Mouse (Mus musculus): ENCODE data around the gene Lmf1. TPM values are rescaled to one million over a fixed set of nuclear protein-coding genes. Genes with fewer than 3 reads are reported as not detected.

Gene Lmf1
- polyA plus RNA-seq, 1 experiment from 2014 or later, result 34.9 TPM

DNA sequence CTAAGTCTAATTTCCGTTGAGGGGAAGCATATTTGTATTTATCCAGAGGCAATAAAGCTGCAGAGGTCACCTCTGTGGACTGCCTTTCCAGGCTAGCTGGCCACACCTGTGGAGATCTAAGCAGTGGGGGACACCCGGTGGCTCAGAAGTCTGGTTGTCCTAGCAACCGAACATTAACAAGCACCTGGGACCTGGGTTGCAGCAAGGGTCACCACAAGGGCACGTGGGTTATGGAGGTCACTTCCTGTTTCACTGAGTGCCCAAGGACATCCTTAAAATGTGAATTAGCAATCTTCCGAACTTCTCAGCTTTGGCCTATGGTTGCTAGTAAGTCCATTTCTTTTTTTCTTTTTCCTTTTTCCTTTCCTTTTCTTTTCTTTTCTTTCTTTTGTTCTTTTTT lies 25.3 kb downstream of the Lmf1 start:
- Histone ChIP-seq H3K4me1 (ENCODE audit: control insufficient read depth, insufficient read depth, low read length) (peaks cover 27% of the 10 kb centered on the region), H3K9me3 (replicated peaks; ENCODE audit: control insufficient read depth, low read length) (no peaks in the 10 kb centered on the region), H3K27me3 (ENCODE audit: control insufficient read depth, insufficient read depth, low read length) (no peaks in the 10 kb centered on the region), H3K9ac (ENCODE audit: low read depth, low read length) (no peak overlapping the region), H3K4me3 (ENCODE audit: low read depth, low read length) (no peak overlapping the region), H3K4me2 (no peak overlapping the region), H3K27ac (ENCODE audit: low read depth, low read length) (no peak overlapping the region), H3K36me3 (ENCODE audit: control insufficient read depth, insufficient read depth, low read length) (no peaks in the 10 kb centered on the region)
- ATAC-seq (replicated peaks; ENCODE audit: insufficient number of reproducible peaks, low FRiP score, low TSS enrichment), result no peak
- 62% methylated on average over 5 of the region's 5 CpGs for WGBS (ENCODE audit: insufficient replicate concordance)

DNA sequence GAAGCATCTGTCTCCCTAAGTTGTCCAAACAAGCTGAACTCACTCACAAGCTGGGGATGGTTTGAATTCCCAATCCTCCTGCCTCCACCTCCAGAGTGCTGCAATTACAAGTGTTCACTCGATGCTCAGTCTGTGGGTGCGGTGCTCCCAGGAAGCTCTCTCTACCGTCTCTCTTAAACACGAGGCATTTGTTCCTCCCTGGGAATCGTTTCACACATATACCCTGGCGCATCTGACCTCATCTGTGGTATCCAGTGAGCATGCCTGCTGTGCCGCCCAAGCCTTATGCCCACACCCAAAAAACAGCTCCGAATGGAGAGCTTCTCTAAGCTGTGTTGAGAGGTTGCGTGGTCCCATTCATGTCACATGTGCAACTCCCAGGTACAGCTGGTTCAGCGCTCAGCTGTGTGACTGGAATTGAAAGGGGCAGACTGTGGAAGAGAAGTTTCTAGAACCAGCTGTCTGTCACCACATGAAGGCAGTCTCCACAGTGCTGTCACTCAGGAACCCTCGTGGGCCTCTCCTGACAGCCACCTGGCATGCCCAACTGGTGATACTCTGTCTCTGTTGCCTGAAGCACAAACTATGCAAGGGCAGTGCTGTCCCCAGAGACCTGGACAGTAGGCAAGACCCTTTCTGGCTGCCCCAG lies 29.4 kb downstream of the Lmf1 start:
- Histone ChIP-seq H3K36me3 (ENCODE audit: control insufficient read depth, insufficient read depth, low read length) (no peaks in the 10 kb centered on the region), H3K4me2 (no peak overlapping the region), H3K9ac (ENCODE audit: low read depth, low read length) (no peak overlapping the region), H3K4me1 (ENCODE audit: control insufficient read depth, insufficient read depth, low read length) (peaks cover 38% of the 10 kb centered on the region), H3K4me3 (ENCODE audit: low read depth, low read length) (no peak overlapping the region), H3K27me3 (ENCODE audit: control insufficient read depth, insufficient read depth, low read length) (no peaks in the 10 kb centered on the region), H3K9me3 (replicated peaks; ENCODE audit: control insufficient read depth, low read length) (no peaks in the 10 kb centered on the region), H3K27ac (ENCODE audit: low read depth, low read length) (no peak overlapping the region)
- no peak for ATAC-seq (replicated peaks; ENCODE audit: insufficient number of reproducible peaks, low FRiP score, low TSS enrichment)
- WGBS (ENCODE audit: insufficient replicate concordance), result 86% methylated on average over 11 of the region's 11 CpGs

DNA sequence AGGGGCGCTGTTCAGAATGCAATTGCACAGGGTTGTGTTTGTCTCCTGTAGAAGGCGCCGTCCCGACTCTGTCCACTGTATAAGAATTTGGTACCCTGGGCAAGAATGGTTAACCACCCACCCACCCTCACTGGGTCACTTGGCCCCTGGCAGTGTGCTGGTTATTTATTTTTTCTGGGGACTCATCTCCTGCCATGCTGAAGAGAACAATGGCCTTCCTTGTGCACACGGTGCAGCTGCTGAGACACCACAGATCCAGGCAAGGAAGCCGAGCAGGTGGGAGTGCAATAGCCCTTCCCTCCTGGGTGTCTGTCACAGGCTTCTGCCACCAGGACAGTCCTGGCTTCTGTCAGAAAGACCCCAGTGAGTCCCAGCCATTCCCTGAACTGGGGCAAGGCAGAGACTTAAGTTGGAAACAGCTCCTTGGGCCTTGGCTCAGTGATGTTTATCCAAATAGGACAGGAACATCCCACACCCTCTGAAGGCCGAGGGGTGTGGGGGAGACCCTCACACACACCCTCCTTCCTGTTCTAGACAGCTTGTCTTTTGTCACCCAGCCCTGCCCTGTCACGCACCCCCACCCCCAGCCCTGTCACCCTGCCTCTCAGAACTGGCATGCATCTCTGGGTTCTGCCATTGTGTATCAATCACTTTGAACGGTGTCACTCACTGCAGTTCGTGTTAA lies 30.1 kb downstream of the Lmf1 start:
- Histone ChIP-seq H3K9ac (ENCODE audit: low read depth, low read length) (no peak overlapping the region), H3K27ac (ENCODE audit: low read depth, low read length) (peak overlapping the region; percentile 3; the same call in 1 of the 2 replicates), H3K4me1 (ENCODE audit: control insufficient read depth, insufficient read depth, low read length) (peaks cover 38% of the 10 kb centered on the region), H3K9me3 (replicated peaks; ENCODE audit: control insufficient read depth, low read length) (no peaks in the 10 kb centered on the region), H3K27me3 (ENCODE audit: control insufficient read depth, insufficient read depth, low read length) (no peaks in the 10 kb centered on the region), H3K4me3 (ENCODE audit: low read depth, low read length) (no peak overlapping the region), H3K36me3 (ENCODE audit: control insufficient read depth, insufficient read depth, low read length) (no peaks in the 10 kb centered on the region), H3K4me2 (no peak overlapping the region)
- WGBS (ENCODE audit: insufficient replicate concordance), result 58% methylated on average over 10 of the region's 10 CpGs
- ATAC-seq (replicated peaks; ENCODE audit: insufficient number of reproducible peaks, low FRiP score, low TSS enrichment), result no peak

DNA sequence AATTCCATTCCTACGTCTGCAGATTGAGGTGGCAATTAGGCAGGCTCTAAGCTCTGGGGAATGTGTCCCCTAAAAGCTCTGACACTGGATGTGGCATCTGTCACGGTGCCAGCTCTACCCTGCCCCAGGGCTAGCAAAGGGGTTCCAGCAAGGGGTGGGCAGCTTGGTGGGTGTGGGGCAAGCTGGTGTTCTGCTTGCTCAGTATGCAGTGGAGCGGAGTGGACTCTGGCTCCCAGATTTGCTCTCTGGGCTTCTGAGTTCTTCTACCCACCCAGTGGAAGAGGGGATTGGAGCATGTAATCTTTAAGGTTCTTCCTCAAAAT lies 30.6 kb downstream of the Lmf1 start:
- H3K27me3 ChIP-seq (ENCODE audit: control insufficient read depth, insufficient read depth, low read length), result no peaks in the 10 kb centered on the region
- ATAC-seq (replicated peaks; ENCODE audit: insufficient number of reproducible peaks, low FRiP score, low TSS enrichment), result no peak
- H3K36me3 ChIP-seq (ENCODE audit: control insufficient read depth, insufficient read depth, low read length), result no peaks in the 10 kb centered on the region
- WGBS (ENCODE audit: insufficient replicate concordance), result 57% methylated on average over 3 of the region's 3 CpGs
- H3K4me1 ChIP-seq (ENCODE audit: control insufficient read depth, insufficient read depth, low read length), result peaks cover 38% of the 10 kb centered on the region
- H3K4me3 ChIP-seq (ENCODE audit: low read depth, low read length), result no peak overlapping the region
- H3K9ac ChIP-seq (ENCODE audit: low read depth, low read length), result no peak overlapping the region
- no peaks in the 10 kb centered on the region for H3K9me3 ChIP-seq (replicated peaks; ENCODE audit: control insufficient read depth, low read length)
- no peak overlapping the region for H3K4me2 ChIP-seq
- H3K27ac ChIP-seq (ENCODE audit: low read depth, low read length), result no peak overlapping the region

DNA sequence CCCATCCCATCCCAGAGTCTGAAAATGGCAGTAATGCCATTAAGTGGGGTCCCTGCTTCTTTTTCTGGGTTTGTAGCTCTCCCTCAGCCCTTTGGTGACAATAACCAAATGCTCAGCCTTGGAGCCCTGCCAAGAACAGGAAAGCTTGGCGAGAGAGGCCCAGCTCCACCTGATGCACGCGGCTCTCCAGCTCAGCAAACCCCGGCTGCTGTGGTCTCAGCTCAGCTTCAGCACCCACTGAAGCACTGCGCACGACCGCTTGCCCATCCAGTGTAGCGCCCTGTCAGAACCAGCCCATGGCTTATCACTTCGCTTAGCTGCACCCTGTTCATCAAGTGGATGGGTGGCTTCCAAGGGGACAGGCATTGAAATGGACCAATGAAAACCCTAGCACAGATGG lies 31.3 kb downstream of the Lmf1 start:
- Histone ChIP-seq H3K9ac (ENCODE audit: low read depth, low read length) (no peak overlapping the region), H3K4me1 (ENCODE audit: control insufficient read depth, insufficient read depth, low read length) (peaks cover 34% of the 10 kb centered on the region)

DNA sequence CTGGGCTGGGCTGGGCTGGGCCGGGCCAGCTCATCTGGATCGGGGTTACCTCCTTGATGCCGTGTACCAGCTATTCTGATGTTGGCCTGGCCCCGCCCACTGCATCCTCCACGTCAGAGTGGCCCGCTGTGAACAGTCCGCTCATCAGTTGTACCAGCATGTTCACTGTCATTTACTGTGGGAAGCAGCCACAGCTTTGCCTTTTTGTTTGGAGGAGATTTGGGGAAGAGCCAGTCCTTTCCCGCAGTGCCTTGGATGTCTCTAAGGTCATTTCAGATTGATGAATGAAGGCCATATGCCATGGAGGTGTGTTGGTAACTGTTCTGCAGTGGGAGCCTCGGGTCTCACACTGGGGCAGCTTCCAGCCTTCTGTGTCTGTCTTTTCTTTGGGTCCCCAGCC lies 33.7 kb downstream of the Lmf1 start:
- no peak for ATAC-seq (replicated peaks; ENCODE audit: insufficient number of reproducible peaks, low FRiP score, low TSS enrichment)
- WGBS (ENCODE audit: insufficient replicate concordance), result 81% methylated on average over 9 of the region's 9 CpGs
- H3K27ac ChIP-seq (ENCODE audit: low read depth, low read length), result no peak overlapping the region

More for the DNA sequence above, 31.3 kb downstream of the Lmf1 start:
- no peak overlapping the region for H3K4me3 ChIP-seq (ENCODE audit: low read depth, low read length)
- H3K9me3 ChIP-seq (replicated peaks; ENCODE audit: control insufficient read depth, low read length), result no peaks in the 10 kb centered on the region
- H3K4me2 ChIP-seq, result peak overlapping the region; percentile 34
- ATAC-seq (replicated peaks; ENCODE audit: insufficient number of reproducible peaks, low FRiP score, low TSS enrichment), result peak; percentile 31; the same call in 1 of the 2 replicates
- 30% methylated on average over 9 of the region's 9 CpGs for WGBS (ENCODE audit: insufficient replicate concordance)
- H3K27me3 ChIP-seq (ENCODE audit: control insufficient read depth, insufficient read depth, low read length), result no peaks in the 10 kb centered on the region
- H3K27ac ChIP-seq (ENCODE audit: low read depth, low read length), result peak overlapping the region; percentile 62
- no peaks in the 10 kb centered on the region for H3K36me3 ChIP-seq (ENCODE audit: control insufficient read depth, insufficient read depth, low read length)

DNA sequence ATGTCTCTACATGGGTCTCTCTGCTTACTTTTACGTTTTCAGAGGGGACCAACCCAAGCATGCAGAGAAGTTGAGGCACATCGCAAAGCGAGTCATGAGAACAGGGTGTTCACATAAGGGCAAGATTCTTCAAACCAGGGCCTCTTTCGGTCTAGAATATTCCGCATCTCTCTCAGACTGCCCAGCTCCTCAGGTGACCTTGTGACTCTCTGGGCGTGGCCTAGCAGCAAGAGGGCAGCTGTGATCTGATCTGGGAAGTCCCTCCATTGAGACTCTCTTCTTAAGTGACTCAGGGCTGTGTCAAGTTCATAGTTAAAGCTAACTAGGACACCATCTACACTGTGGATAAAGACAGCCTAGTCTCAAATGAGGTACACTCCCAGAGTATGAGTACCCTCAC lies 34.4 kb downstream of the Lmf1 start:
- Histone ChIP-seq H3K9me3 (replicated peaks; ENCODE audit: control insufficient read depth, low read length) (no peaks in the 10 kb centered on the region), H3K4me3 (ENCODE audit: low read depth, low read length) (no peak overlapping the region), H3K9ac (ENCODE audit: low read depth, low read length) (no peak overlapping the region), H3K4me1 (ENCODE audit: control insufficient read depth, insufficient read depth, low read length) (peaks cover 27% of the 10 kb centered on the region), H3K4me2 (no peak overlapping the region), H3K27me3 (ENCODE audit: control insufficient read depth, insufficient read depth, low read length) (no peaks in the 10 kb centered on the region), H3K36me3 (ENCODE audit: control insufficient read depth, insufficient read depth, low read length) (no peaks in the 10 kb centered on the region), H3K27ac (ENCODE audit: low read depth, low read length) (no peak overlapping the region)
- ATAC-seq (replicated peaks; ENCODE audit: insufficient number of reproducible peaks, low FRiP score, low TSS enrichment), result no peak
- 95% methylated on average over 6 of the region's 6 CpGs for WGBS (ENCODE audit: insufficient replicate concordance)

More for the DNA sequence above, 33.7 kb downstream of the Lmf1 start:
- H3K4me2 ChIP-seq, result no peak overlapping the region
- peaks cover 27% of the 10 kb centered on the region for H3K4me1 ChIP-seq (ENCODE audit: control insufficient read depth, insufficient read depth, low read length)
- no peaks in the 10 kb centered on the region for H3K9me3 ChIP-seq (replicated peaks; ENCODE audit: control insufficient read depth, low read length)
- no peaks in the 10 kb centered on the region for H3K27me3 ChIP-seq (ENCODE audit: control insufficient read depth, insufficient read depth, low read length)
- no peaks in the 10 kb centered on the region for H3K36me3 ChIP-seq (ENCODE audit: control insufficient read depth, insufficient read depth, low read length)
- H3K9ac ChIP-seq (ENCODE audit: low read depth, low read length), result no peak overlapping the region
- no peak overlapping the region for H3K4me3 ChIP-seq (ENCODE audit: low read depth, low read length)

DNA sequence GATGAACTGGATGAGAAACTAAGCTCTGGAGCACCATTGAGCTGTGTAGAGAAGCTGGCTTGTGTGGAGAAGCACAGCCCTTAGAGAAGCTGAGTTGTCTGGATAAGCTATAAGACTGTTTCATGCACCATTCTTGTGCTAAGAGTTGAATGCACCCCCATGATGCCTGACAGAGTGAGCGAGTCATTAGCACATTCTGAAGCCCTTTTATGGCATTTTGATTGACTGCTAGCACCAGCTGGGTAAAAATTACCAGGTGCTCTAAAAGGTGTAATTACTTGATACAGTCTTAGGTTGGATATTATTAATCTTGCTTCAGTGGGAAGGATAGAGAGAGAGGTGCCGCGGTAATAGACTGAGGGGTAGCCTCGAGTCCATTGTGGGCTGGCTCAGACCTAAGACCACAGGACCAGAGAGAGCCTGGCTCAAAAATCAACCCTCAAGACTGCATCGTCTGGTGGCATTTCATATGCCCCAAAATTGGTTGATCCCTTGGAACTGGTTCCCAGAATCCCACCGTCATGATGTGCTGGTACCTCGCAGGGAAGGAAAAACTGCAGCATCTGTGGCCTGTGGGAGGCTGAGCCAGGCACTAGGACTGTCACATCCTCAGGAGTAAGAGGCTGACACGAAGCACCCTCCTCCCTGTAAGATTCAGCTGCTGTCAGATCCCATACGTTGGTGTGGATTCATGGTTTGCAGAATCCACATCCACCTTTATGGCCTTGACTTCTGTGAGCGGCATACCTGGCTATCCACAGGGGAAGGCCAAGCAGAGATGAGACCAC lies 36.0 kb downstream of the Lmf1 start:
- Histone ChIP-seq H3K4me1 (ENCODE audit: control insufficient read depth, insufficient read depth, low read length) (peaks cover 17% of the 10 kb centered on the region), H3K9me3 (replicated peaks; ENCODE audit: control insufficient read depth, low read length) (no peaks in the 10 kb centered on the region), H3K27ac (ENCODE audit: low read depth, low read length) (no peak overlapping the region), H3K36me3 (ENCODE audit: control insufficient read depth, insufficient read depth, low read length) (no peaks in the 10 kb centered on the region), H3K27me3 (ENCODE audit: control insufficient read depth, insufficient read depth, low read length) (no peaks in the 10 kb centered on the region), H3K4me3 (ENCODE audit: low read depth, low read length) (no peak overlapping the region), H3K4me2 (no peak overlapping the region), H3K9ac (ENCODE audit: low read depth, low read length) (no peak overlapping the region)
- WGBS (ENCODE audit: insufficient replicate concordance), result 86% methylated on average over 10 of the region's 10 CpGs
- ATAC-seq (replicated peaks; ENCODE audit: insufficient number of reproducible peaks, low FRiP score, low TSS enrichment), result no peak
